ENCODE assay signal across 9 mouse cellular contexts in the genomic region with DNA sequence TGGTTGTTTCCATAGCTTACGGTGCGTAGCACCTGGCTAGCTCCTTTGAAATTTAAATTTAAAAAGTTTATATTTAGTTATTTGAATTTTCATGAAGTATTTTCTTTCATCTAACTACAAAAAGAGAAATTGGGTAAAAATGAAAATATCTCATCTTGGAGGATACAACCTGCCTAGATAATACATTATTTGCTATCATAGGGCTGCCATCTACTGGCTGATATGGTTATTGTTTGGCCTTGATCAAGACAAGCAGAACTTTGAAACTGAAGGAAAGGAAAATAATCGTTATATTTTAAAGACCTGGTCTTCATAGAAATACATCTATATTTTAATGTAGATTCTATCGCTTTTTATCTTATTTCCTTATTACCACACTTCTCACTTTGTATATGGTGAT.
DNase-seq lines count a peak whose midpoint lies in the region; ATAC-seq and TF ChIP-seq lines count a peak whose summit lies in the region.
"Had no signal": no experiment of that assay in that cellular context is flagged by ENCODE, and none has a peak within 500 bp of the region (broad histone marks: within the 10 kb centered on the region; RNA-seq: fewer than 3 reads in every experiment).

No protein-coding gene starts in this region.

- H3K4me3 ChIP-seq in forebrain, embryonic 14.5 days (ENCODE audit: low read depth, low read length) = no peak overlapping the region
- H3K4me3 ChIP-seq in forebrain, embryonic 11.5 days (ENCODE audit: low read depth, low read length) = no peak overlapping the region
- no peak overlapping the region for H3K4me3 ChIP-seq in lung, postnatal 0 days (ENCODE audit: low read depth, low read length)
- H3K4me3 ChIP-seq in lung, adult 2 months (replicated peaks; ENCODE audit: extremely low read depth, low read depth, low read length) = no peak overlapping the region
- no peak overlapping the region for H3K4me3 ChIP-seq in midbrain, embryonic 14.5 days (replicated peaks; ENCODE audit: low read depth, low read length)
- H3K4me3 ChIP-seq in liver, embryonic 11.5 days (ENCODE audit: low read depth, low read length) = no peak overlapping the region
- H3K4me3 ChIP-seq: heart, embryonic 12.5 days had no signal

- peaks cover 3% of the 10 kb centered on the region; the same call in 1 of the 2 replicates for H3K4me1 ChIP-seq in forebrain, embryonic 14.5 days (ENCODE audit: control insufficient read depth, insufficient read depth, low read length)
- no peaks in the 10 kb centered on the region for H3K4me1 ChIP-seq in forebrain, embryonic 11.5 days (replicated peaks; ENCODE audit: control insufficient read depth, insufficient read depth, low read length)
- no peaks in the 10 kb centered on the region for H3K4me1 ChIP-seq in lung, postnatal 0 days (ENCODE audit: insufficient read depth, low read depth, low read length)
- no peaks in the 10 kb centered on the region for H3K4me1 ChIP-seq in lung, adult 2 months (ENCODE audit: control insufficient read depth, insufficient read depth, low read length)
- H3K4me1 ChIP-seq in midbrain, embryonic 14.5 days (ENCODE audit: control insufficient read depth, insufficient read depth, low read length) = no peaks in the 10 kb centered on the region
- no peaks in the 10 kb centered on the region for H3K4me1 ChIP-seq in liver, embryonic 11.5 days (replicated peaks; ENCODE audit: control insufficient read depth, insufficient read depth, low read length)
- H3K4me1 ChIP-seq: heart, embryonic 12.5 days had no signal

- no peaks in the 10 kb centered on the region for H3K9me3 ChIP-seq in forebrain, embryonic 14.5 days (replicated peaks; ENCODE audit: control insufficient read depth, low read length)
- no peaks in the 10 kb centered on the region for H3K9me3 ChIP-seq in forebrain, embryonic 11.5 days (ENCODE audit: control insufficient read depth, low read length)
- no peaks in the 10 kb centered on the region for H3K9me3 ChIP-seq in lung, postnatal 0 days (ENCODE audit: low read length)
- no peaks in the 10 kb centered on the region for H3K9me3 ChIP-seq in midbrain, embryonic 14.5 days (ENCODE audit: control insufficient read depth, low read length)
- no peaks in the 10 kb centered on the region for H3K9me3 ChIP-seq in liver, embryonic 11.5 days (ENCODE audit: control insufficient read depth, low read length)
- H3K9me3 ChIP-seq: heart, embryonic 12.5 days had no signal

- TF ChIP-seq EP300 in lung, postnatal 0 days (IDR thresholded peaks at IDR 0.05) = no peak

- peak; percentile 63 for TF ChIP-seq CTCF in lung, postnatal 0 days (IDR thresholded peaks at IDR 0.05)
- no peak for TF ChIP-seq CTCF in lung, adult 2 months (IDR thresholded peaks at IDR 0.05; ENCODE audit: insufficient read depth, low read length)

- no peak for TF ChIP-seq POLR2A in lung, adult 2 months (IDR thresholded peaks at IDR 0.05; ENCODE audit: borderline replicate concordance, extremely low read depth, low read depth, low read length)

- H3K27ac ChIP-seq in forebrain, embryonic 14.5 days (ENCODE audit: low read depth, low read length) = no peak overlapping the region
- H3K27ac ChIP-seq in forebrain, embryonic 11.5 days (ENCODE audit: low read depth, low read length) = no peak overlapping the region
- no peak overlapping the region for H3K27ac ChIP-seq in lung, postnatal 0 days (ENCODE audit: low read length)
- H3K27ac ChIP-seq in midbrain, embryonic 14.5 days (replicated peaks; ENCODE audit: low read depth, low read length) = no peak overlapping the region
- H3K27ac ChIP-seq in liver, embryonic 11.5 days (ENCODE audit: low read depth, low read length) = no peak overlapping the region

- peak; percentile 80 for DNase-seq in forebrain, embryonic 14.5 days (ENCODE audit: low spot score)
- no peak for DNase-seq in forebrain, embryonic 11.5 days (ENCODE audit: low spot score)
- peak; percentile 19 for DNase-seq in lung, postnatal 0 days (ENCODE audit: low spot score)
- no peak for DNase-seq in lung, adult 2 months
- DNase-seq in brain, embryonic 18.5 days (ENCODE audit: low read depth, low spot score) = peak; percentile 28
- DNase-seq in midbrain, embryonic 14.5 days = peak; percentile 84
- no peak for DNase-seq in yolk sac, embryonic 10.5 days (ENCODE audit: low spot score)
- DNase-seq in liver, embryonic 11.5 days (ENCODE audit: low spot score) = no peak

- WGBS in forebrain, embryonic 14.5 days = 75% methylated on average over 4 of the region's 4 CpGs
- WGBS in forebrain, embryonic 11.5 days = 80% methylated on average over 4 of the region's 4 CpGs
- WGBS in lung, postnatal 0 days = 77% methylated on average over 4 of the region's 4 CpGs
- WGBS in lung, adult 2 months = 73% methylated on average over 4 of the region's 4 CpGs
- WGBS in midbrain, embryonic 14.5 days = 74% methylated on average over 4 of the region's 4 CpGs
- WGBS in liver, embryonic 11.5 days = 74% methylated on average over 4 of the region's 4 CpGs

- H3K36me3 ChIP-seq in forebrain, embryonic 14.5 days (ENCODE audit: control insufficient read depth, insufficient read depth, low read length) = no peaks in the 10 kb centered on the region
- no peaks in the 10 kb centered on the region for H3K36me3 ChIP-seq in forebrain, embryonic 11.5 days (ENCODE audit: control insufficient read depth, insufficient read depth, low read length)
- H3K36me3 ChIP-seq in lung, postnatal 0 days (ENCODE audit: insufficient read depth, low read length) = no peaks in the 10 kb centered on the region
- no peaks in the 10 kb centered on the region for H3K36me3 ChIP-seq in midbrain, embryonic 14.5 days (ENCODE audit: control insufficient read depth, insufficient read depth, low read length)
- no peaks in the 10 kb centered on the region for H3K36me3 ChIP-seq in liver, embryonic 11.5 days (ENCODE audit: control insufficient read depth, insufficient read depth, low read length)
- H3K36me3 ChIP-seq: heart, embryonic 12.5 days had no signal

- peak; percentile 79 for ATAC-seq in forebrain, embryonic 14.5 days
- no peak for ATAC-seq in forebrain, embryonic 11.5 days (replicated peaks; ENCODE audit: low FRiP score)
- ATAC-seq in lung, postnatal 0 days = no peak
- ATAC-seq in midbrain, embryonic 14.5 days (ENCODE audit: low FRiP score, low TSS enrichment) = peak; percentile 58; the same call in 1 of the 2 replicates
- no peak for ATAC-seq in liver, embryonic 11.5 days (replicated peaks; ENCODE audit: low FRiP score)

- no peaks in the 10 kb centered on the region for H3K27me3 ChIP-seq in forebrain, embryonic 14.5 days (replicated peaks; ENCODE audit: control insufficient read depth, insufficient read depth, low read length)
- no peaks in the 10 kb centered on the region for H3K27me3 ChIP-seq in forebrain, embryonic 11.5 days (ENCODE audit: control insufficient read depth, insufficient read depth, low read length)
- H3K27me3 ChIP-seq in lung, postnatal 0 days (replicated peaks; ENCODE audit: insufficient read depth, low read length) = no peaks in the 10 kb centered on the region
- no peaks in the 10 kb centered on the region for H3K27me3 ChIP-seq in midbrain, embryonic 14.5 days (ENCODE audit: control insufficient read depth, insufficient read depth, low read length)
- no peaks in the 10 kb centered on the region for H3K27me3 ChIP-seq in liver, embryonic 11.5 days (replicated peaks; ENCODE audit: control insufficient read depth, insufficient read depth, low read length)
- H3K27me3 ChIP-seq: heart, embryonic 12.5 days had no signal

- H3K4me2 ChIP-seq in forebrain, embryonic 14.5 days (ENCODE audit: low read length) = no peak overlapping the region
- no peak overlapping the region for H3K4me2 ChIP-seq in forebrain, embryonic 11.5 days (ENCODE audit: low read depth, low read length, severe bottlenecking)
- no peak overlapping the region for H3K4me2 ChIP-seq in lung, postnatal 0 days (replicated peaks; ENCODE audit: low read depth, low read length)
- no peak overlapping the region for H3K4me2 ChIP-seq in midbrain, embryonic 14.5 days (ENCODE audit: low read length)
- no peak overlapping the region for H3K4me2 ChIP-seq in liver, embryonic 11.5 days
- H3K4me2 ChIP-seq: heart, embryonic 12.5 days had no signal

- H3K9ac ChIP-seq in forebrain, embryonic 14.5 days (ENCODE audit: low read length) = no peak overlapping the region
- no peak overlapping the region for H3K9ac ChIP-seq in forebrain, embryonic 11.5 days (ENCODE audit: low read length)
- H3K9ac ChIP-seq in lung, postnatal 0 days (replicated peaks; ENCODE audit: low read depth) = no peak overlapping the region
- H3K9ac ChIP-seq in midbrain, embryonic 14.5 days (replicated peaks; ENCODE audit: low read length) = no peak overlapping the region
- no peak overlapping the region for H3K9ac ChIP-seq in liver, embryonic 11.5 days (ENCODE audit: low read depth, low read length)
- H3K9ac ChIP-seq: heart, embryonic 12.5 days had no signal

Comparison
In these comparisons a context has a peak if more than half of its experiments do, and no peak if none do; other contexts are left out.
1. ATAC-seq: peak in forebrain, embryonic 14.5 days (single experiment) and midbrain, embryonic 14.5 days (single experiment); none in forebrain, embryonic 11.5 days (single experiment), lung, postnatal 0 days (single experiment) and liver, embryonic 11.5 days (single experiment).
2. DNase-seq: peak in forebrain, embryonic 14.5 days (single experiment), lung, postnatal 0 days (single experiment), brain, embryonic 18.5 days (single experiment) and midbrain, embryonic 14.5 days (single experiment); none in forebrain, embryonic 11.5 days (single experiment), lung, adult 2 months (single experiment), yolk sac, embryonic 10.5 days (single experiment) and liver, embryonic 11.5 days (single experiment).